Mouse (Mus musculus): ENCODE data around the gene Uchl5. TPM values are rescaled to one million over a fixed set of nuclear protein-coding genes. Genes with fewer than 3 reads are reported as not detected.

Gene Uchl5
- polyA plus RNA-seq, 1 experiment from 2014 or later, result 84.5 TPM

- Histone ChIP-seq H3K4me2 (no peak overlapping the region), H3K9me3 (ENCODE audit: control insufficient read depth, low read length) (no peaks in the 10 kb centered on the region), H3K4me3 (ENCODE audit: low read depth, low read length) (no peak overlapping the region), H3K36me3 (ENCODE audit: control insufficient read depth, insufficient read depth, low read length) (0 out of 2 replicates have a peak, but pooled peaks cover 2% of the 10 kb centered on the region), H3K27me3 (ENCODE audit: control insufficient read depth, insufficient read depth, low read length) (no peaks in the 10 kb centered on the region), H3K9ac (ENCODE audit: low read length) (no peak overlapping the region), H3K4me1 (ENCODE audit: control insufficient read depth, insufficient read depth, low read length) (no peaks in the 10 kb centered on the region; the same call in 1 of the 2 replicates), H3K27ac (ENCODE audit: low read depth, low read length) (no peak overlapping the region)
- WGBS, result 90% methylated on average over 5 of the region's 5 CpGs
- DNase-seq (ENCODE audit: low spot score, missing footprints), result no peak
- no peak for ATAC-seq (ENCODE audit: low FRiP score)
Measured at GRCm38 (mm10) chr1:143741331-143741730, 35.7 kb upstream of the Uchl5 start.

- Histone ChIP-seq H3K4me1 (ENCODE audit: control insufficient read depth, insufficient read depth, low read length) (no peaks in the 10 kb centered on the region; the same call in 1 of the 2 replicates), H3K36me3 (ENCODE audit: control insufficient read depth, insufficient read depth, low read length) (0 out of 2 replicates have a peak, but pooled peaks cover 2% of the 10 kb centered on the region), H3K9ac (ENCODE audit: low read length) (no peak overlapping the region), H3K27ac (ENCODE audit: low read depth, low read length) (no peak overlapping the region), H3K4me3 (ENCODE audit: low read depth, low read length) (no peak overlapping the region), H3K27me3 (ENCODE audit: control insufficient read depth, insufficient read depth, low read length) (no peaks in the 10 kb centered on the region), H3K4me2 (no peak overlapping the region), H3K9me3 (ENCODE audit: control insufficient read depth, low read length) (no peaks in the 10 kb centered on the region)
- WGBS, result 65% methylated on average over 6 of the region's 6 CpGs
- ATAC-seq (ENCODE audit: low FRiP score) (no peak), DNase-seq (ENCODE audit: low spot score, missing footprints) (no peak)
Measured at GRCm38 (mm10) chr1:143742186-143742585, 34.9 kb upstream of the Uchl5 start.

GRCm38 (mm10) chr1:143745871-143746270 is 31.2 kb upstream of the Uchl5 start:
- Histone ChIP-seq H3K27me3 (ENCODE audit: control insufficient read depth, insufficient read depth, low read length) (no peaks in the 10 kb centered on the region), H3K27ac (ENCODE audit: low read depth, low read length) (no peak overlapping the region), H3K4me1 (ENCODE audit: control insufficient read depth, insufficient read depth, low read length) (no peaks in the 10 kb centered on the region; the same call in 1 of the 2 replicates), H3K9ac (ENCODE audit: low read length) (no peak overlapping the region), H3K4me3 (ENCODE audit: low read depth, low read length) (no peak overlapping the region), H3K4me2 (no peak overlapping the region), H3K9me3 (ENCODE audit: control insufficient read depth, low read length) (no peaks in the 10 kb centered on the region), H3K36me3 (ENCODE audit: control insufficient read depth, insufficient read depth, low read length) (0 out of 2 replicates have a peak, but pooled peaks cover 2% of the 10 kb centered on the region)
- 90% methylated on average over 10 of the region's 10 CpGs for WGBS
- no peak for DNase-seq (ENCODE audit: low spot score, missing footprints)
- no peak for ATAC-seq (ENCODE audit: low FRiP score)

- Histone ChIP-seq H3K27ac (ENCODE audit: low read depth, low read length) (no peak overlapping the region), H3K4me1 (ENCODE audit: control insufficient read depth, insufficient read depth, low read length) (no peaks in the 10 kb centered on the region), H3K9me3 (ENCODE audit: control insufficient read depth, low read length) (no peaks in the 10 kb centered on the region), H3K27me3 (ENCODE audit: control insufficient read depth, insufficient read depth, low read length) (no peaks in the 10 kb centered on the region), H3K9ac (ENCODE audit: low read length) (no peak overlapping the region), H3K36me3 (ENCODE audit: control insufficient read depth, insufficient read depth, low read length) (peaks cover 15% of the 10 kb centered on the region), H3K4me3 (ENCODE audit: low read depth, low read length) (no peak overlapping the region), H3K4me2 (no peak overlapping the region)
- ATAC-seq (ENCODE audit: low FRiP score) (no peak), DNase-seq (ENCODE audit: low spot score, missing footprints) (no peak)
- 92% methylated on average over 8 of the region's 8 CpGs for WGBS
Measured at GRCm38 (mm10) chr1:143762159-143762558, 14.9 kb upstream of the Uchl5 start.

GRCm38 (mm10) chr1:143764443-143764842 is 12.6 kb upstream of the Uchl5 start:
- 89% methylated on average over 1 of the region's 1 CpGs for WGBS
- Histone ChIP-seq H3K4me3 (ENCODE audit: low read depth, low read length) (no peak overlapping the region), H3K27me3 (ENCODE audit: control insufficient read depth, insufficient read depth, low read length) (no peaks in the 10 kb centered on the region), H3K4me2 (no peak overlapping the region), H3K9me3 (ENCODE audit: control insufficient read depth, low read length) (no peaks in the 10 kb centered on the region), H3K4me1 (ENCODE audit: control insufficient read depth, insufficient read depth, low read length) (no peaks in the 10 kb centered on the region), H3K9ac (ENCODE audit: low read length) (no peak overlapping the region), H3K36me3 (ENCODE audit: control insufficient read depth, insufficient read depth, low read length) (peaks cover 13% of the 10 kb centered on the region), H3K27ac (ENCODE audit: low read depth, low read length) (no peak overlapping the region)
- ATAC-seq (ENCODE audit: low FRiP score), result no peak
- DNase-seq (ENCODE audit: low spot score, missing footprints), result no peak

GRCm38 (mm10) chr1:143765801-143766200 is 11.3 kb upstream of the Uchl5 start:
- Histone ChIP-seq H3K9ac (ENCODE audit: low read length) (no peak overlapping the region), H3K36me3 (ENCODE audit: control insufficient read depth, insufficient read depth, low read length) (peaks cover 11% of the 10 kb centered on the region), H3K27ac (ENCODE audit: low read depth, low read length) (no peak overlapping the region), H3K4me2 (no peak overlapping the region), H3K4me1 (ENCODE audit: control insufficient read depth, insufficient read depth, low read length) (no peaks in the 10 kb centered on the region), H3K4me3 (ENCODE audit: low read depth, low read length) (no peak overlapping the region), H3K9me3 (ENCODE audit: control insufficient read depth, low read length) (no peaks in the 10 kb centered on the region), H3K27me3 (ENCODE audit: control insufficient read depth, insufficient read depth, low read length) (no peaks in the 10 kb centered on the region)
- ATAC-seq (ENCODE audit: low FRiP score), result no peak
- DNase-seq (ENCODE audit: low spot score, missing footprints), result no peak
- WGBS, result 89% methylated on average over 4 of the region's 4 CpGs

- H3K4me2 ChIP-seq, result no peak overlapping the region
- no peaks in the 10 kb centered on the region for H3K27me3 ChIP-seq (ENCODE audit: control insufficient read depth, insufficient read depth, low read length)
- WGBS, result 88% methylated on average over 6 of the region's 6 CpGs
- no peaks in the 10 kb centered on the region for H3K4me1 ChIP-seq (ENCODE audit: control insufficient read depth, insufficient read depth, low read length)
- H3K27ac ChIP-seq (ENCODE audit: low read depth, low read length), result no peak overlapping the region
- peaks cover 11% of the 10 kb centered on the region for H3K36me3 ChIP-seq (ENCODE audit: control insufficient read depth, insufficient read depth, low read length)
- ATAC-seq (ENCODE audit: low FRiP score), result no peak
- H3K4me3 ChIP-seq (ENCODE audit: low read depth, low read length), result no peak overlapping the region
- H3K9ac ChIP-seq (ENCODE audit: low read length), result no peak overlapping the region
- DNase-seq (ENCODE audit: low spot score, missing footprints), result no peak
- H3K9me3 ChIP-seq (ENCODE audit: control insufficient read depth, low read length), result no peaks in the 10 kb centered on the region
Measured at GRCm38 (mm10) chr1:143766238-143766637, 10.8 kb upstream of the Uchl5 start.

GRCm38 (mm10) chr1:143770444-143771109 is 6.5 kb upstream of the Uchl5 start:
- no peaks in the 10 kb centered on the region for H3K27me3 ChIP-seq (ENCODE audit: control insufficient read depth, insufficient read depth, low read length)
- peaks cover 4% of the 10 kb centered on the region; the same call in 1 of the 2 replicates for H3K4me1 ChIP-seq (ENCODE audit: control insufficient read depth, insufficient read depth, low read length)
- H3K9ac ChIP-seq (ENCODE audit: low read length), result no peak overlapping the region
- H3K36me3 ChIP-seq (ENCODE audit: control insufficient read depth, insufficient read depth, low read length), result peaks cover 2% of the 10 kb centered on the region; the same call in 1 of the 2 replicates
- no peak overlapping the region for H3K4me3 ChIP-seq (ENCODE audit: low read depth, low read length)
- ATAC-seq (ENCODE audit: low FRiP score), result no peak
- 51% methylated on average over 20 of the region's 20 CpGs for WGBS
- no peak for DNase-seq (ENCODE audit: low spot score, missing footprints)
- no peak overlapping the region for H3K27ac ChIP-seq (ENCODE audit: low read depth, low read length)
- no peaks in the 10 kb centered on the region for H3K9me3 ChIP-seq (ENCODE audit: control insufficient read depth, low read length)
- H3K4me2 ChIP-seq, result no peak overlapping the region

GRCm38 (mm10) chr1:143773082-143773481 is 4.0 kb upstream of the Uchl5 start:
- Histone ChIP-seq H3K4me2 (no peak overlapping the region), H3K9ac (ENCODE audit: low read length) (no peak overlapping the region), H3K4me3 (ENCODE audit: low read depth, low read length) (no peak overlapping the region), H3K36me3 (ENCODE audit: control insufficient read depth, insufficient read depth, low read length) (no peaks in the 10 kb centered on the region), H3K27ac (ENCODE audit: low read depth, low read length) (no peak overlapping the region), H3K9me3 (ENCODE audit: control insufficient read depth, low read length) (no peaks in the 10 kb centered on the region), H3K4me1 (ENCODE audit: control insufficient read depth, insufficient read depth, low read length) (peaks cover 9% of the 10 kb centered on the region), H3K27me3 (ENCODE audit: control insufficient read depth, insufficient read depth, low read length) (no peaks in the 10 kb centered on the region)
- no peak for DNase-seq (ENCODE audit: low spot score, missing footprints)
- 82% methylated on average over 7 of the region's 7 CpGs for WGBS
- ATAC-seq (ENCODE audit: low FRiP score), result no peak
